Mouse (Mus musculus): ENCODE data around the gene C87436. TPM values are rescaled to one million over a fixed set of nuclear protein-coding genes. Genes with fewer than 3 reads are reported as not detected.

The C87436 gene
- 10.4 and 13.6 TPM in 2 replicates for polyA plus RNA-seq (2012; ENCODE audit: insufficient read depth, insufficient read length, missing spikeins)

DNA sequence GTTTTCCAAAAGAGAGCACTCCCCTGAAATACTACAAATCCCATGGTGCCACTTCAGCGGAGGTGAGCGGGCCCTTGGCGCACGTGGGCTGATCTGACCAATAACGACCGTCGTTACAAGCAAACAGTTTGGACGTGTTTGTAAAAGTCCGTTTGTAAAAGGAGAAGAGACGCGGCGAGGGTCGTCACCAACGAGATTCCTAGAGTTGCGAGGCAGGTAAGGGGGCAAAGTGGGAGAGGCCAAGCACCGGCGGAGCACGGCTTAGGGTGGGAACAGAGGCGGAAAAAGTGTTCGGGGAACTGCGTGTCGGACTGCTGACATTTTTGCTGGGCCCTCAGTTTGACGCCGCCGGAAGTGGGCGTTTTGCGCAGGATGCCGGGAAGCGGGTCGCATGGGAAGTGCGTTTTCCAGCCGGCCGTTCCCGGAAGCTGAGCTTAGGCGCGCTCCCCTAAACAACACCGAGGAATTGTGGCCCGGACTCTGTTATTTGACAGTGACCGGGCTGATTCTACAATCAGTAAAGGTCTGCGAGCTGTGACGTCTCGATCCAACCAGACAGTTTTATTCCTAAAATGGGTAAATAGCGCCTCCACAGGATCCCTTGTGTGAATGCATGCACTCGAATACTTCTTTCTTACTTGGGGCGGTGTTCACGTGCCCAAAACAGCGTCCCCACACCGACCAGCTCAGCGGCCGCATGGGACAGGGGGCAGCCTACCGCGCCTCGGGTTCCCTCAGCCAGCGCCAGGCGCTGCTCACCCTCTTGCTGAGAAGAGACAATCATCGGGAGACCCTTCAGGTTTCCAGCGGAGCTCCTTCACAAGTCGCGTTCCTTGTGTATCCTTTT, at the start of gene C87436:
TSS of gene C87436 (plus strand) at position 103 of the 847 bp plus-strand sequence.
- Histone ChIP-seq H3K4me3 (ENCODE audit: insufficient read depth, low read depth, low read length) (peak within 1 kb of the TSS; percentile 91), H3K27ac (replicated peaks; ENCODE audit: low read depth, low read length) (peak within 1 kb of the TSS; percentile 100), H3K4me1 (ENCODE audit: control insufficient read depth, insufficient read depth, insufficient read length, low read length) (no peaks in the 10 kb centered on the region; the same call in 1 of the 2 replicates)

DNA sequence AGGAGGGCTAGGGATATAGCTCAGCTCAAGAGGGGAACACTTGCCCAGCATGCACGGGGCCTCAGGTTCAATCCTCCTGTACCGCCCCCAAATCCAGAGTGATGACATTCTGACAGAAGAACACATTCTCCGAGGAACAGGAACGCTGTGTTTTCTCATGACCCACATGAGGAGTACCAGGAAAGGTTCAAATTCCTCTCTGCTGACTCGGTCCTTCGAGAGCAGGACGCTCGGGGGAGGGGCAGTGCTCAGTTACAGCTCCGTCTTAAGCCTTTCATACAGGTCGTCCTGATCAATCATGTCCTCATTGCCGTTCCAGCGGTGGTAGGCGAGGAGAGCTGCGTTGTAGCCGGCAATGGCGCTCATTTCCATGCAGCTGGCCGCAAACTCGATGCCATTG, 49.7 kb upstream of the C87436 start:
- no peak overlapping the region for H3K4me3 ChIP-seq (ENCODE audit: insufficient read depth, low read depth, low read length)
- H3K4me1 ChIP-seq (ENCODE audit: control insufficient read depth, insufficient read depth, insufficient read length, low read length), result no peaks in the 10 kb centered on the region
- H3K27ac ChIP-seq (replicated peaks; ENCODE audit: low read depth, low read length), result no peak overlapping the region

DNA sequence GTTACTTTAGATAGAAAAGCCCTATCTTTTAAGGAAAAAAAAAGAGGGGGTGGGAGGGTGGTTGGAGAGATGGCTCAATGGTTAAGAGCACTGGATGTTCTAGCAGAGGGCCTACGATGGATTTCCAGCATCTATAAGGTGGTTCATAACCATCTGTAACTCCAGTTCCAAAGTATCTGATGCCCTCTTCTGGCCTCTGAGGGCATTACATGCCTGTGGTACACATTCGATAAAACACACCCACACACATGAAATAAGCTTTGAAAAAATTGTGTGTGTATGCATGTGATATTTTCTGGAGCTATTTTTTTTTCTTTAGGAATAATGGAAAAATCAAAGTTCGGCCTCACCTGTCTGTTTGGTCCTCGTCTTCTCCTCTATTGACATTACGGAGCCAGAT, 46.8 kb upstream of the C87436 start:
- Histone ChIP-seq H3K27ac (replicated peaks; ENCODE audit: low read depth, low read length) (no peak overlapping the region), H3K4me1 (ENCODE audit: control insufficient read depth, insufficient read depth, insufficient read length, low read length) (peaks cover 5% of the 10 kb centered on the region; the same call in 1 of the 2 replicates), H3K4me3 (ENCODE audit: insufficient read depth, low read depth, low read length) (no peak overlapping the region)

- Histone ChIP-seq H3K4me3 (ENCODE audit: insufficient read depth, low read depth, low read length) (no peak overlapping the region), H3K4me1 (ENCODE audit: control insufficient read depth, insufficient read depth, insufficient read length, low read length) (peaks cover 5% of the 10 kb centered on the region; the same call in 1 of the 2 replicates), H3K27ac (replicated peaks; ENCODE audit: low read depth, low read length) (no peak overlapping the region)
These were observed 45.0 kb upstream of the C87436 start for GRCm38 (mm10) chr6:86393187-86393586.

DNA sequence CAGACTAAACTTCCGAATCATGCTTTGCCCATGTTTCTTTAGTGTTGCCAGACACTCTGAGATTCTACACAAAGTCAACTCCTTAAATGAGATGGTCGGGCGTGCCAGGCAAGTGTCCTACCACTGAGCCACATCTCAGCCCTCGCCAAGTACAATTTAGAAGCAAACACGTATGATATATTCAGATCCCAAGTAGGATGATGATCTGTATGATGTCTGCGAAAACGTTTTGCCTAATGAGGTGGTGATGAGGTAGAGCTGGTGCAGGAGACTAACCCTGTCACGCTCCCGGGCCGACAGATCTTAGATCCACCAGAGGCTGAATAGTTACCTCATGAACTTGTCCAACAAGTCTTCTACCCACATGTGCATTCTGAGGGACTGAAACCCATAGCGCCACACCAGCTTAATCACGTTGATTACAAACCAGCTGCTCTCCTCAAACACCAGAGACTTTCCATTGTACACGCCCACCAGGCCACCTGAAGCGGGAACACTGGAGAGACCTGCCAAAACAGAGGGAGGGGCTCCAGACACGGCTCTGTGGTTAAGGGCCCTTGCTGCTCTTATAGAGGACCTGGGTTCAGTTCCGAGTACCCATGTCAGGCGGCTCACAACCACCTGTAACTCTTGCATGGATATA, 44.0 kb upstream of the C87436 start:
- Histone ChIP-seq H3K4me1 (ENCODE audit: control insufficient read depth, insufficient read depth, insufficient read length, low read length) (peaks cover 5% of the 10 kb centered on the region; the same call in 1 of the 2 replicates), H3K4me3 (ENCODE audit: insufficient read depth, low read depth, low read length) (no peak overlapping the region), H3K27ac (replicated peaks; ENCODE audit: low read depth, low read length) (no peak overlapping the region)

DNA sequence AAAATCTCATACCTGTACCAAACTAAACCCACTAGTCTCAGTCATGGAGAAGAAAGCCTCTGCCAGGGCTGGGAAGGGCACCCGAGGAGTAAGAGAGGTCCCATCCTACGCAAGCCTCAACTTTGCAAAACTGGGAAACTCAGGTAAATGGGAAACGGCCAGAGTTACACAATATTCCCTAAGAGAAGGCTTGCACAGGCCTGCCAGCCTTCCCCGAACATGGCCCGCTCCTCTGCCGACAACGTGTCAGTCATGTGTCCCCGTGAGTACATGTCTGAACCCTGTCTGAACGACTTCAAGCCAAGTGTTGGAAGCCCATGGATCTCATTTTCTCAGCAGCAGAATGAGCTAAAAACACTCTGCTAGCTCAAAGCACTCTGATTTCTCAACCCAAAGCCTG, 43.2 kb upstream of the C87436 start:
- peak overlapping the region; percentile 31; the same call in 1 of the 2 replicates for H3K4me3 ChIP-seq (ENCODE audit: insufficient read depth, low read depth, low read length)
- peaks cover 5% of the 10 kb centered on the region for H3K4me1 ChIP-seq (ENCODE audit: control insufficient read depth, insufficient read depth, insufficient read length, low read length)
- H3K27ac ChIP-seq (replicated peaks; ENCODE audit: low read depth, low read length), result peak overlapping the region; percentile 37

GRCm38 (mm10) chr6:86395969-86396368, 42.2 kb upstream of the C87436 start:
- H3K27ac ChIP-seq (replicated peaks; ENCODE audit: low read depth, low read length), result no peak overlapping the region
- H3K4me1 ChIP-seq (ENCODE audit: control insufficient read depth, insufficient read depth, insufficient read length, low read length), result peaks cover 8% of the 10 kb centered on the region
- H3K4me3 ChIP-seq (ENCODE audit: insufficient read depth, low read depth, low read length), result peak overlapping the region; percentile 87

DNA sequence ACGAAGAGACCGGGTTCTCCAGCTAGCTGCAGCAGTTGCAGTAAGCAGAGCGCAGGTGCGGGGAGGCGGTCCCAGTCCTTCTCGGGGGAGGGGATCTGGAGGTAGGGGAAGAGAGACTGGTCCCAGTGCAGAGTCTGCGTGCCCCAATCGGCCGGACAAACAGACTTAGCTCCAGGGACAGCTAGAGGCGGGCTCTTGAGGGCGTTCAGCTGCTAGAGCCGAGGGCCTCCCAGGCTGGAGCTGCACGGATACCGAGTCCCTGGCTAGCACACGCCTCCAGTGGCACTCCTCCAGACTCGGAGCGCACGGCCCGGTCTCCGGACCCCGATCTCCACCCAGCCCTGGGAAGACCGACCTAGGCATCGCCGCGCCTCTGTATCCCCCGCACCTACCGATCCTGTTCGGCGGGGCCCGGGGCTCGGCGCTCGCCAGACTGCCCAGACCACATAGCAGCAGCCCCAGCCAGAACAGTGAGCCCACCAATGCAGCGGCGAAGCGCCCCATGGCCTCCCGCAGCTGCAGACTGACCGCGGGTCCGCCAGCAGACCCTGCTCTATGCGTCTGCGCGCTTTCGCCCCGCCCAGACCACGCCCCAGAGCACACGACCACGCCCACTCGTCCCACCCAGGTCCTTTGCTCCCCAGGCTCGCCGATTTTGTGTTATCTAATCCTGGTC, 41.5 kb upstream of the C87436 start, which contains the start of gene Pcyox1:
TSS of gene Pcyox1 (minus strand) at position 574 of the 676 bp plus-strand sequence.
- Histone ChIP-seq H3K4me3 (ENCODE audit: insufficient read depth, low read depth, low read length) (peak within 1 kb of the TSS; percentile 87), H3K4me1 (ENCODE audit: control insufficient read depth, insufficient read depth, insufficient read length, low read length) (peaks cover 8% of the 10 kb centered on the region), H3K27ac (replicated peaks; ENCODE audit: low read depth, low read length) (peak within 1 kb of the TSS; percentile 45)

- Histone ChIP-seq H3K4me1 (ENCODE audit: control insufficient read depth, insufficient read depth, insufficient read length, low read length) (peaks cover 8% of the 10 kb centered on the region), H3K4me3 (ENCODE audit: insufficient read depth, low read depth, low read length) (peak overlapping the region; percentile 87)
These were observed 40.8 kb upstream of the C87436 start for GRCm38 (mm10) chr6:86397257-86397980.

DNA sequence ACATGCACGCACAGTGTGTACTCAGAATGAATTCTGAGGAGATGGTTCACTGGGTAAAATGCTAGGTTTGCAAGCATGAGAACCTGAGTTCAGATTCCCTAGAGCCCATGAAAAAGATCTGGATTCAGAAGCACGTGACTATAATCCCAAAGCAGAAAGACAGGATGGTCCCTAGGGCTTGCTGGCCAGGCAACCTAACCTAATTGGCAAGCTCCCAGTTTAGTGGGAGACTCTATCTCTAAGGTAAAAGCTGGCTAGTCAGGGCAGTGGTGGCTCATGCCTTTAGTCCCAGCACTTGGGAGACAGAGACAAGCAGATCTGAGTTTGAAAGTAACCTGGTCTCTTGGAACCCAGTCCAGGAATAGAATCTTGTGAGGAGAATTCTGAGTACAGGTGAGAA, 39.2 kb upstream of the C87436 start:
- Histone ChIP-seq H3K4me1 (ENCODE audit: control insufficient read depth, insufficient read depth, insufficient read length, low read length) (peaks cover 8% of the 10 kb centered on the region), H3K4me3 (ENCODE audit: insufficient read depth, low read depth, low read length) (no peak overlapping the region), H3K27ac (replicated peaks; ENCODE audit: low read depth, low read length) (no peak overlapping the region; the same call in 1 of the 2 replicates)

More at GRCm38 (mm10) chr6:86397257-86397980, 40.8 kb upstream of the C87436 start:
- peak overlapping the region; percentile 45 for H3K27ac ChIP-seq (replicated peaks; ENCODE audit: low read depth, low read length)

GRCm38 (mm10) chr6:86399995-86400394, 38.2 kb upstream of the C87436 start:
- H3K4me1 ChIP-seq (ENCODE audit: control insufficient read depth, insufficient read depth, insufficient read length, low read length), result peaks cover 9% of the 10 kb centered on the region
- no peak overlapping the region for H3K4me3 ChIP-seq (ENCODE audit: insufficient read depth, low read depth, low read length)
- H3K27ac ChIP-seq (replicated peaks; ENCODE audit: low read depth, low read length), result no peak overlapping the region

DNA sequence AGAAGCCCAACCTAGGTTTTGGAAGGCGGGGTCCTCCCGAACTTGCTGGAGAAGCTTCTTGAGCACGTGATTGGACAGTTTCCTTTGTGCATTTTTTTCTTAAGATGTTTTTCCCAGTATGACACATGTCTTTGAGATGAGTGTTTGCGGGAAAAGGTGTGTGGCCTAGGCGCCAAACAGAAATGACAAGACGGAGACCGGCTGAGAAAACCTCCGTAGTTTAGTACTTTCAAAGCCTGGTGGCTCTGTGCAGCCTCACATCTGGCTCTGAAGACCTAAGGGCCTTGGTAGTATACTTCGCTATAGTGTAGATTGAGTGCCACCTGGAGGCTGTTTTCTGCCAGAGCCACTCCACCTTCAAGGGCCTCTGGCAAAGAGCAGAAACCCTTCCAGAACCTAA, 37.2 kb upstream of the C87436 start:
- Histone ChIP-seq H3K4me1 (ENCODE audit: control insufficient read depth, insufficient read depth, insufficient read length, low read length) (peaks cover 7% of the 10 kb centered on the region), H3K27ac (replicated peaks; ENCODE audit: low read depth, low read length) (no peak overlapping the region), H3K4me3 (ENCODE audit: insufficient read depth, low read depth, low read length) (peak overlapping the region; percentile 43)

GRCm38 (mm10) chr6:86402681-86403607, 35.2 kb upstream of the C87436 start:
- Histone ChIP-seq H3K27ac (replicated peaks; ENCODE audit: low read depth, low read length) (no peak overlapping the region), H3K4me1 (ENCODE audit: control insufficient read depth, insufficient read depth, insufficient read length, low read length) (peaks cover 9% of the 10 kb centered on the region), H3K4me3 (ENCODE audit: insufficient read depth, low read depth, low read length) (no peak overlapping the region)

DNA sequence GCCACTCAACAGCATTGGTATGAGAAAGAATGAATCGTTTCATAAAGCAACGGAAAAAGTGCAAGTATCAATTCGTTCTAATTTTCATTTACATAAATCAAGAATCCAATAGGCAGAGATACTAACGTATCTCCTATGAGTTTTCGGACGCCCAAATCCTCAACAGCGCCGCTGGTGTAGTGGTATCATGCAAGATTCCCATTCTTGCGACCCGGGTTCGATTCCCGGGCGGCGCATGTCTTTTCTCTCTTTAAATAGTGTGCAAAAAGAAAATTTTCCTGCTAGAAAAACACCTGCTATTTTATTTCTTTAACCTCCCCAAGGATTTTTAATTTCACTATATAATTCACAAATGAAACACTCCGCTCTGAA, 34.5 kb upstream of the C87436 start:
- Histone ChIP-seq H3K4me1 (ENCODE audit: control insufficient read depth, insufficient read depth, insufficient read length, low read length) (peaks cover 9% of the 10 kb centered on the region), H3K27ac (replicated peaks; ENCODE audit: low read depth, low read length) (no peak overlapping the region), H3K4me3 (ENCODE audit: insufficient read depth, low read depth, low read length) (peak overlapping the region; percentile 21)

Measured in brown adipose tissue, adult 24 weeks (tissue).